Mouse (Mus musculus) cerebellum, adult 2 months (tissue): ENCODE measurements at regions not wholly inside any gene's neighbourhood (a gene's known extent, or its start where the extent isn't known, plus 50 kb on each side); places are given as distances from the start of the nearest gene placed in this dataset.

Source experiments
- DNase-seq, 2 experiments: peaks; one replicate each; pipeline ENCODE4 v3.0.0; 2021
- H3K27ac ChIP-seq: fragments of 200-500 bp; 2 replicates; pipeline ENCODE4 v1.5.1; 2012; ENCODE audit warnings: low read length, control low read depth, inconsistent platforms; ENCODE audit not compliant: insufficient read depth
- H3K27me3 ChIP-seq: fragments of 200-500 bp; 2 replicates; pipeline ENCODE4 v1.6.1; 2012; ENCODE audit warnings: inconsistent platforms, mild to moderate bottlenecking, low read length, moderate library complexity; ENCODE audit not compliant: control insufficient read depth, insufficient read depth
- H3K4me1 ChIP-seq: fragments of 200-500 bp; 2 replicates; pipeline ENCODE4 v1.6.1; 2011; ENCODE audit warnings: low read length; ENCODE audit not compliant: control insufficient read depth, insufficient read depth
- H3K4me3 ChIP-seq: fragments of 200-500 bp; replicated peaks from 2 replicates; pipeline ENCODE3; 2011; ENCODE audit warnings: mild to moderate bottlenecking, low read depth, low read length, control low read depth; ENCODE audit not compliant: insufficient read depth
- CTCF ChIP-seq: fragments of 200-500 bp; IDR thresholded peaks from 2 replicates; pipeline ENCODE4 v1.5.1; 2011; ENCODE audit warnings: low read depth, mild to moderate bottlenecking, control low read depth, low read length, moderate library complexity, borderline replicate concordance; ENCODE audit not compliant: insufficient read depth
- POLR2A ChIP-seq: fragments of 200-500 bp; IDR thresholded peaks from 2 replicates; pipeline ENCODE4 v1.6.1; 2011; ENCODE audit warnings: low read length, control low read depth, borderline replicate concordance; ENCODE audit not compliant: insufficient read depth
- WGBS: fragments of 180-500 bp; shearing (Covaris S2); methylation state at CpG from one replicate; pipeline ENCODE4 v1.1.7; 2018; 5-methylcytosine and 5-hydroxymethylcytosine counted together

DNA sequence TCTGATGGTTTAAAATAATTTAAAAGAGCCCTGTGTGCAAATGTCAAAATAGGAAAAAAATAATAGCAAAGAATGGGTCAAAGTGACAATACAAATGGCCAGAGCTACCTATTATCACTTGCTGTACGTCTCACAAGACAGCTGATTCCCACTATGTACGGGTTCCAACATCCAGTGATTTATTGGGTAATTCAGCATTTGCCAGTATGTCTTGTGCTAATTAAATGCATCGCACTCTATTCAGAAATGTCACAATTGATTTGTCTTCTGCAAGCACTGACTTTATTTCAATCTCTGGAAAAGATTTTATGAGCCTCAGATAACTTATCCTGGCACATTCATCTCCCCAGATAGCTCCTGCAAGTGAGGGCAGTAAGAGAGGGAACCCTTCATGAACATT is 55.1 kb upstream of the Pter start:
- Histone ChIP-seq H3K4me3 (no peak overlapping the region), H3K27me3 (no peaks in the 10 kb centered on the region), H3K27ac (no peak overlapping the region), H3K4me1 (no peaks in the 10 kb centered on the region)
- 39% methylated on average over 3 of the region's 3 CpGs for whole genome bisulfite sequencing
- no peak for DNase-seq
- TF ChIP-seq CTCF: no peak
- no peak for TF ChIP-seq POLR2A
